Mouse (Mus musculus): ENCODE data around the gene Hirip3. TPM values are rescaled to one million over a fixed set of nuclear protein-coding genes. Genes with fewer than 3 reads are reported as not detected.

Gene Hirip3
- total and polyA plus RNA-seq, 3 experiments, result 53.2 to 158 (median 115) TPM

DNA sequence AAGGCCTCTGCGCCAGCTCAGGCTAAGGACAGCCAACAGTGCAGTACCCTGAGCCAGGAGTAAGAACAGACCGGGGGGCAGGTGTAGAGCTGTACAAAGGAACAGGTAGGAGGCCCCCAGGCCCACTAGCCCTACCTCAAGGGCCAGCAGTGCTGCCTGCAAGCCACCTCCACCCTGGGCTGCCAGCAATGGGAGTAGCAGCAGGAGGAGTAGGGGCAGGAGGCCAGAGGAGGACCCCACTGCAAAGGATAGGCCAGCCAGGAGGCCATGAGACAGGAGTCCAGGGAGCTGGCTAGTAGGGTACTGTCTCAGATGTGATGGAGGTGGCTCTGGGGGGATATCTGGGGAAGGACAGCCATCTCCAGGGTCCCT is 8.7 kb downstream of the Hirip3 start:
- TF ChIP-seq GATA2 (IDR thresholded peaks at IDR 0.05; ENCODE audit: borderline replicate concordance, low read depth, low read length) (no peak), POLR2AphosphoS5 (IDR thresholded peaks at IDR 0.05; ENCODE audit: insufficient replicate concordance, low read depth, low read length) (no peak), CTCF (IDR thresholded peaks at IDR 0.05; ENCODE audit: low read depth, low read length) (no peak), TAL1 (conservative IDR thresholded peaks at IDR 0.05; ENCODE audit: low read depth, low read length) (no peak), GATA1 (IDR thresholded peaks at IDR 0.05; ENCODE audit: borderline replicate concordance, low read length) (no peak)
- Histone ChIP-seq H3K36me3 (replicated peaks) (peaks cover 100% of the 10 kb centered on the region), H3K27me3 (ENCODE audit: insufficient read depth, low read length) (no peaks in the 10 kb centered on the region), H3K4me1 (ENCODE audit: insufficient read depth, low read depth, low read length) (peaks cover 30% of the 10 kb centered on the region), H3K4me3 (ENCODE audit: low read depth, low read length) (no peak overlapping the region), H3K9me3 (replicated peaks) (no peaks in the 10 kb centered on the region)
- DNase-seq (ENCODE audit: low spot score) (no peak), ATAC-seq (ENCODE audit: extremely low read depth, insufficient number of reproducible peaks, low FRiP score, poor library complexity, severe bottlenecking) (no peak)

- ATAC-seq (ENCODE audit: extremely low read depth, insufficient number of reproducible peaks, low FRiP score, poor library complexity, severe bottlenecking), result no peak
- Histone ChIP-seq H3K4me3 (ENCODE audit: low read depth, low read length) (no peak overlapping the region), H3K9me3 (replicated peaks) (no peaks in the 10 kb centered on the region), H3K36me3 (replicated peaks) (peaks cover 100% of the 10 kb centered on the region), H3K27me3 (ENCODE audit: insufficient read depth, low read length) (no peaks in the 10 kb centered on the region), H3K4me1 (ENCODE audit: insufficient read depth, low read depth, low read length) (peaks cover 32% of the 10 kb centered on the region)
- no peak for DNase-seq (ENCODE audit: low spot score)
- TF ChIP-seq GATA2 (IDR thresholded peaks at IDR 0.05; ENCODE audit: borderline replicate concordance, low read depth, low read length), result no peak
- no peak for TF ChIP-seq GATA1 (IDR thresholded peaks at IDR 0.05; ENCODE audit: borderline replicate concordance, low read length)
- no peak for TF ChIP-seq TAL1 (conservative IDR thresholded peaks at IDR 0.05; ENCODE audit: low read depth, low read length)
- no peak for TF ChIP-seq CTCF (IDR thresholded peaks at IDR 0.05; ENCODE audit: low read depth, low read length)
- no peak for TF ChIP-seq POLR2AphosphoS5 (IDR thresholded peaks at IDR 0.05; ENCODE audit: insufficient replicate concordance, low read depth, low read length)
These were observed 15.5 kb downstream of the Hirip3 start for GRCm38 (mm10) chr7:126877239-126877638.

GRCm38 (mm10) chr7:126881040-126881439 is 19.3 kb downstream of the Hirip3 start:
- Histone ChIP-seq H3K4me3 (ENCODE audit: low read depth, low read length) (no peak overlapping the region), H3K9me3 (replicated peaks) (no peaks in the 10 kb centered on the region), H3K36me3 (replicated peaks) (peaks cover 75% of the 10 kb centered on the region), H3K4me1 (ENCODE audit: insufficient read depth, low read depth, low read length) (peaks cover 50% of the 10 kb centered on the region), H3K27me3 (ENCODE audit: insufficient read depth, low read length) (no peaks in the 10 kb centered on the region)
- DNase-seq (ENCODE audit: low spot score) (no peak), ATAC-seq (ENCODE audit: extremely low read depth, insufficient number of reproducible peaks, low FRiP score, poor library complexity, severe bottlenecking) (no peak)
- no peak for TF ChIP-seq GATA2 (IDR thresholded peaks at IDR 0.05; ENCODE audit: borderline replicate concordance, low read depth, low read length)
- no peak for TF ChIP-seq GATA1 (IDR thresholded peaks at IDR 0.05; ENCODE audit: borderline replicate concordance, low read length)
- TF ChIP-seq POLR2AphosphoS5 (IDR thresholded peaks at IDR 0.05; ENCODE audit: insufficient replicate concordance, low read depth, low read length), result no peak
- no peak for TF ChIP-seq TAL1 (conservative IDR thresholded peaks at IDR 0.05; ENCODE audit: low read depth, low read length)
- no peak for TF ChIP-seq CTCF (IDR thresholded peaks at IDR 0.05; ENCODE audit: low read depth, low read length)

DNA sequence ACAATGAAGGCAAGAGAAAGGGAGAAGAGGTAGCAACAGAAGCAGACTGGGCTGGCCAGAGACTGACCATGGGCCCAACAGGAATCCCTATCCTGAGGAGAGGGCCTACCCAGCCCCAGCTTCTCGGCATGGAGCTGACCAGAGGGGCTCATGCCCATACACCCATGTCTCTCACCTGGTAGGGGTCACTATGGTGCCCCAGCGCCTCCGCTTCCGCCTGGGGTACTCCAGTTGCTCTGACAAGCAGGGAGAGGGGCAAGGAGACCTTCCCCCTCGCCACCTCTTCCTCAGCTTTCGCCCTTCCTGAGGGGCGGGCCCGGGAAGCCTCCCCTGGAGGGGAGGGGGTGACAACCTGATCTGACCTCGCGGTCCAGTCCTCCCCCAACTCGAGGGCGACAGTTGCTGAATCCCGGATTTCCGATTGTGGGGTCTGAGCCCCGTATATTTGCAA is 22.0 kb downstream of the Hirip3 start:
- no peaks in the 10 kb centered on the region for H3K9me3 ChIP-seq (replicated peaks)
- ATAC-seq (ENCODE audit: extremely low read depth, insufficient number of reproducible peaks, low FRiP score, poor library complexity, severe bottlenecking) (no peak), DNase-seq (ENCODE audit: low spot score) (no peak)
- no peak for TF ChIP-seq GATA1 (IDR thresholded peaks at IDR 0.05; ENCODE audit: borderline replicate concordance, low read length)
- no peak for TF ChIP-seq TAL1 (conservative IDR thresholded peaks at IDR 0.05; ENCODE audit: low read depth, low read length)
- no peaks in the 10 kb centered on the region for H3K27me3 ChIP-seq (ENCODE audit: insufficient read depth, low read length)
- peaks cover 44% of the 10 kb centered on the region for H3K4me1 ChIP-seq (ENCODE audit: insufficient read depth, low read depth, low read length)
- peak overlapping the region; percentile 90 for H3K4me3 ChIP-seq (ENCODE audit: low read depth, low read length)
- peaks cover 73% of the 10 kb centered on the region for H3K36me3 ChIP-seq (replicated peaks)

- peak within 1 kb of the TSS; percentile 90 for H3K4me3 ChIP-seq (ENCODE audit: low read depth, low read length)
- ATAC-seq (ENCODE audit: extremely low read depth, insufficient number of reproducible peaks, low FRiP score, poor library complexity, severe bottlenecking), result peak; percentile 93
- H3K4me1 ChIP-seq (ENCODE audit: insufficient read depth, low read depth, low read length), result peaks cover 45% of the 10 kb centered on the region
- no peaks in the 10 kb centered on the region for H3K9me3 ChIP-seq (replicated peaks)
- peaks cover 73% of the 10 kb centered on the region for H3K36me3 ChIP-seq (replicated peaks)
- H3K27me3 ChIP-seq (ENCODE audit: insufficient read depth, low read length), result no peaks in the 10 kb centered on the region
- TF ChIP-seq GATA2 (IDR thresholded peaks at IDR 0.05; ENCODE audit: borderline replicate concordance, low read depth, low read length) (no peak), GATA1 (IDR thresholded peaks at IDR 0.05; ENCODE audit: borderline replicate concordance, low read length) (no peak), TAL1 (conservative IDR thresholded peaks at IDR 0.05; ENCODE audit: low read depth, low read length) (no peak), POLR2AphosphoS5 (IDR thresholded peaks at IDR 0.05; ENCODE audit: insufficient replicate concordance, low read depth, low read length) (no peak), CTCF (IDR thresholded peaks at IDR 0.05; ENCODE audit: low read depth, low read length) (no peak)
- DNase-seq (ENCODE audit: low spot score), result peak; percentile 88
These were observed 22.8 kb downstream of the Hirip3 start, which contains the start of gene Taok2 for GRCm38 (mm10) chr7:126884286-126885164. Gene Taok2, minus strand, starts transcription at chr7:126884703.

DNA sequence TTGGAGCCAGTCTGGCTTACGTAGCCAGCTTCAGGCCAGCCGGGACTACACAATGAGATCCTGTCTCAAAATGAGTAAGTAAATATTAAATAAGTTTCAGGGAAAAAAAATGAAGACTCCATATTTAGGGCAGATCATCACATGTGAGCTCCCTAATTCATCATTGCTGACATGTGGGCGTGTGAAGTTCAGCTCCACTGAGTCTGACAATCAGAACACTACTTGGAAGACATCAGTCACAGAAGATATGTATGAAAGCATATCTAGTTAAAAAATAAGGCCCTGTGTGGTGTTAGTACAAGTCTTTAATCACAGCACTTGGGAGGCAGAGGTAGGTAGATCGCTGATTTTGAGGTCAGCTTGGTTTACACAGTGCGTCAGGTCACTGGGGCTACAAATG is 25.5 kb downstream of the Hirip3 start:
- Histone ChIP-seq H3K9me3 (replicated peaks) (no peaks in the 10 kb centered on the region), H3K27me3 (ENCODE audit: insufficient read depth, low read length) (no peaks in the 10 kb centered on the region), H3K4me1 (ENCODE audit: insufficient read depth, low read depth, low read length) (peaks cover 30% of the 10 kb centered on the region), H3K4me3 (ENCODE audit: low read depth, low read length) (no peak overlapping the region), H3K36me3 (replicated peaks) (peaks cover 73% of the 10 kb centered on the region)
- no peak for ATAC-seq (ENCODE audit: extremely low read depth, insufficient number of reproducible peaks, low FRiP score, poor library complexity, severe bottlenecking)
- DNase-seq (ENCODE audit: low spot score), result no peak
- TF ChIP-seq CTCF (IDR thresholded peaks at IDR 0.05; ENCODE audit: low read depth, low read length) (no peak), POLR2AphosphoS5 (IDR thresholded peaks at IDR 0.05; ENCODE audit: insufficient replicate concordance, low read depth, low read length) (no peak), GATA2 (IDR thresholded peaks at IDR 0.05; ENCODE audit: borderline replicate concordance, low read depth, low read length) (no peak), GATA1 (IDR thresholded peaks at IDR 0.05; ENCODE audit: borderline replicate concordance, low read length) (no peak), TAL1 (conservative IDR thresholded peaks at IDR 0.05; ENCODE audit: low read depth, low read length) (no peak)
